Mouse (Mus musculus) intestine, embryonic 14.5 days (tissue): ENCODE measurements around the gene Efcab6. TPM values are rescaled to one million over a fixed set of nuclear protein-coding genes. Genes with fewer than 3 reads are reported as not detected.
A peak's percentile ranks its signal among the peaks of the same experiment; 100 is the strongest.

Experiments used
- ATAC-seq: fragments of 200-750 bp; cut with Nextera tagmentation; replicated peaks from 2 replicates; pipeline ENCODE4 v1.8.0; 2017; ENCODE audit warnings: low read depth, moderate number of reproducible peaks, moderate TSS enrichment, moderate library complexity; ENCODE audit not compliant: low FRiP score, low TSS enrichment
- DNase-seq: peaks from one replicate; pipeline ENCODE4 v3.0.0-alpha.2; 2018; ENCODE audit warnings: low spot score
- H3K27ac ChIP-seq: fragments of 300-500 bp; sonication (generic); 2 replicates; pipeline ENCODE4 v1.5.1; 2014; ENCODE audit warnings: low read depth, mild to moderate bottlenecking, control low read depth
- H3K27me3 ChIP-seq: fragments of 300-500 bp; sonication (generic); replicated peaks from 2 replicates; pipeline ENCODE4 v1.6.1; 2014; ENCODE audit warnings: low read length, control low read depth; ENCODE audit not compliant: control insufficient read depth, insufficient read depth
- H3K36me3 ChIP-seq: fragments of 300-500 bp; sonication (generic); 2 replicates; pipeline ENCODE4 v1.6.1; 2014; ENCODE audit warnings: low read length, control low read depth; ENCODE audit not compliant: control insufficient read depth, insufficient read depth
- H3K4me1 ChIP-seq: fragments of 300-500 bp; sonication (generic); replicated peaks from 2 replicates; pipeline ENCODE4 v1.6.1; 2014; ENCODE audit warnings: low read length, control low read depth, mixed read lengths; ENCODE audit not compliant: control insufficient read depth, insufficient read depth
- H3K4me2 ChIP-seq: fragments of 300-500 bp; sonication (generic); 2 replicates; pipeline ENCODE4 v1.6.1; 2014; ENCODE audit warnings: low read length
- H3K4me3 ChIP-seq: fragments of 300-500 bp; sonication (generic); 2 replicates; pipeline ENCODE4 v1.5.1; 2014; ENCODE audit warnings: low read depth, low read length, control low read depth, mixed read lengths
- H3K9ac ChIP-seq: fragments of 300-500 bp; sonication (generic); 2 replicates; pipeline ENCODE4 v1.6.1; 2014; ENCODE audit warnings: mild to moderate bottlenecking, low read length
- H3K9me3 ChIP-seq: fragments of 300-500 bp; sonication (generic); 2 replicates; pipeline ENCODE4 v1.6.1; 2016; ENCODE audit warnings: low read length, control low read depth; ENCODE audit not compliant: control insufficient read depth
- WGBS: fragments of 180-500 bp; shearing (Covaris S2); extraction: QIAGEN DNeasy Blood & Tissue Kit; methylation state at CpG from one replicate; pipeline ENCODE4 v1.1.7; 2014; 5-methylcytosine and 5-hydroxymethylcytosine counted together
- polyA plus RNA-seq: library from polyadenylated mRNA; unstranded; fragments of >200 nt; fragmentation: Nextera tagmentation; extraction: Ambion mirVana; gene quantifications from 2 replicates; pipeline ENCODE4 v1.2.1, GENCODE M21; 2014

The Efcab6 gene
- polyA plus RNA-seq, 1 experiment from 2014 or later = 0.27 TPM

GRCm38 (mm10) chr15:83906472-83906871 lies 158.7 kb downstream of the Efcab6 start:
- no peak overlapping the region for H3K4me3 ChIP-seq
- 90% methylated on average over 13 of the region's 13 CpGs for WGBS

GRCm38 (mm10) chr15:83897286-83897685 lies 167.9 kb downstream of the Efcab6 start:
- H3K4me1 ChIP-seq = no peaks in the 10 kb centered on the region
- H3K9me3 ChIP-seq = no peaks in the 10 kb centered on the region
- H3K4me2 ChIP-seq = no peak overlapping the region
- no peak for ATAC-seq
- H3K27me3 ChIP-seq = no peaks in the 10 kb centered on the region
- WGBS = 62% methylated on average over 9 of the region's 9 CpGs
- no peak for DNase-seq
- H3K9ac ChIP-seq = no peak overlapping the region
- H3K27ac ChIP-seq = no peak overlapping the region
- no peaks in the 10 kb centered on the region for H3K36me3 ChIP-seq
- H3K4me3 ChIP-seq = no peak overlapping the region

More at GRCm38 (mm10) chr15:83906472-83906871, 158.7 kb downstream of the Efcab6 start:
- no peak overlapping the region for H3K27ac ChIP-seq
- H3K27me3 ChIP-seq = no peaks in the 10 kb centered on the region
- ATAC-seq (no peak), DNase-seq (no peak)
- no peak overlapping the region for H3K9ac ChIP-seq
- H3K36me3 ChIP-seq = no peaks in the 10 kb centered on the region
- H3K4me2 ChIP-seq = no peak overlapping the region
- no peaks in the 10 kb centered on the region for H3K4me1 ChIP-seq
- H3K9me3 ChIP-seq = no peaks in the 10 kb centered on the region

- no peak overlapping the region for H3K9ac ChIP-seq
- H3K4me2 ChIP-seq = no peak overlapping the region
- H3K27me3 ChIP-seq = no peaks in the 10 kb centered on the region
- H3K36me3 ChIP-seq = no peaks in the 10 kb centered on the region
- WGBS = 49% methylated on average over 9 of the region's 9 CpGs
- ATAC-seq (no peak), DNase-seq (no peak)
- H3K4me1 ChIP-seq = no peaks in the 10 kb centered on the region
- H3K27ac ChIP-seq = no peak overlapping the region
- H3K9me3 ChIP-seq = no peaks in the 10 kb centered on the region
- H3K4me3 ChIP-seq = no peak overlapping the region
These were observed 169.2 kb downstream of the Efcab6 start for GRCm38 (mm10) chr15:83896011-83896410.

GRCm38 (mm10) chr15:83894261-83894660 lies 170.9 kb downstream of the Efcab6 start:
- no peak overlapping the region for H3K27ac ChIP-seq
- whole genome bisulfite sequencing = 72% methylated on average over 7 of the region's 7 CpGs
- H3K27me3 ChIP-seq = no peaks in the 10 kb centered on the region
- DNase-seq (no peak), ATAC-seq (no peak)
- H3K4me3 ChIP-seq = no peak overlapping the region
- H3K9ac ChIP-seq = no peak overlapping the region
- no peaks in the 10 kb centered on the region for H3K36me3 ChIP-seq
- no peaks in the 10 kb centered on the region for H3K9me3 ChIP-seq
- no peak overlapping the region for H3K4me2 ChIP-seq
- no peaks in the 10 kb centered on the region for H3K4me1 ChIP-seq

- Histone ChIP-seq H3K4me1 (no peaks in the 10 kb centered on the region), H3K27ac (no peak overlapping the region), H3K27me3 (no peaks in the 10 kb centered on the region), H3K4me2 (no peak overlapping the region), H3K9me3 (no peaks in the 10 kb centered on the region), H3K4me3 (no peak overlapping the region), H3K9ac (no peak overlapping the region), H3K36me3 (no peaks in the 10 kb centered on the region)
- ATAC-seq (no peak), DNase-seq (no peak)
- 84% methylated on average over 15 of the region's 15 CpGs for WGBS
These were observed 172.3 kb downstream of the Efcab6 start for GRCm38 (mm10) chr15:83892871-83893270.

GRCm38 (mm10) chr15:83884291-83884690 lies 180.9 kb downstream of the Efcab6 start:
- ATAC-seq (no peak), DNase-seq (no peak)
- Histone ChIP-seq H3K36me3 (no peaks in the 10 kb centered on the region), H3K9me3 (no peaks in the 10 kb centered on the region), H3K4me2 (no peak overlapping the region), H3K4me3 (no peak overlapping the region), H3K27ac (no peak overlapping the region), H3K27me3 (no peaks in the 10 kb centered on the region), H3K4me1 (no peaks in the 10 kb centered on the region), H3K9ac (no peak overlapping the region)
- WGBS = 92% methylated on average over 9 of the region's 9 CpGs

GRCm38 (mm10) chr15:83883821-83884220 lies 181.4 kb downstream of the Efcab6 start:
- WGBS = 89% methylated on average over 8 of the region's 8 CpGs

GRCm38 (mm10) chr15:83879845-83880244 lies 185.3 kb downstream of the Efcab6 start:
- Histone ChIP-seq H3K4me1 (no peaks in the 10 kb centered on the region), H3K4me3 (no peak overlapping the region), H3K9me3 (no peaks in the 10 kb centered on the region), H3K27me3 (no peaks in the 10 kb centered on the region), H3K36me3 (no peaks in the 10 kb centered on the region), H3K4me2 (no peak overlapping the region), H3K27ac (no peak overlapping the region), H3K9ac (no peak overlapping the region)
- DNase-seq = peak; percentile 87
- 21% methylated on average over 5 of the region's 5 CpGs for WGBS
- no peak for ATAC-seq

More at GRCm38 (mm10) chr15:83883821-83884220, 181.4 kb downstream of the Efcab6 start:
- Histone ChIP-seq H3K4me1 (no peaks in the 10 kb centered on the region), H3K27ac (no peak overlapping the region), H3K36me3 (no peaks in the 10 kb centered on the region), H3K27me3 (no peaks in the 10 kb centered on the region), H3K4me2 (no peak overlapping the region), H3K9ac (no peak overlapping the region), H3K4me3 (no peak overlapping the region), H3K9me3 (no peaks in the 10 kb centered on the region)
- no peak for ATAC-seq
- DNase-seq = no peak

- no peaks in the 10 kb centered on the region for H3K9me3 ChIP-seq
- H3K4me2 ChIP-seq = no peak overlapping the region
- H3K27ac ChIP-seq = no peak overlapping the region
- H3K4me3 ChIP-seq = no peak overlapping the region
- no peak overlapping the region for H3K9ac ChIP-seq
- no peaks in the 10 kb centered on the region for H3K4me1 ChIP-seq
- 68% methylated on average over 2 of the region's 2 CpGs for WGBS
- H3K36me3 ChIP-seq = no peaks in the 10 kb centered on the region
- DNase-seq (no peak), ATAC-seq (no peak)
- H3K27me3 ChIP-seq = no peaks in the 10 kb centered on the region
These were observed 187.3 kb downstream of the Efcab6 start for GRCm38 (mm10) chr15:83877898-83878297.
